9 mouse cellular contexts compared by ENCODE assay signal in the genomic region with DNA sequence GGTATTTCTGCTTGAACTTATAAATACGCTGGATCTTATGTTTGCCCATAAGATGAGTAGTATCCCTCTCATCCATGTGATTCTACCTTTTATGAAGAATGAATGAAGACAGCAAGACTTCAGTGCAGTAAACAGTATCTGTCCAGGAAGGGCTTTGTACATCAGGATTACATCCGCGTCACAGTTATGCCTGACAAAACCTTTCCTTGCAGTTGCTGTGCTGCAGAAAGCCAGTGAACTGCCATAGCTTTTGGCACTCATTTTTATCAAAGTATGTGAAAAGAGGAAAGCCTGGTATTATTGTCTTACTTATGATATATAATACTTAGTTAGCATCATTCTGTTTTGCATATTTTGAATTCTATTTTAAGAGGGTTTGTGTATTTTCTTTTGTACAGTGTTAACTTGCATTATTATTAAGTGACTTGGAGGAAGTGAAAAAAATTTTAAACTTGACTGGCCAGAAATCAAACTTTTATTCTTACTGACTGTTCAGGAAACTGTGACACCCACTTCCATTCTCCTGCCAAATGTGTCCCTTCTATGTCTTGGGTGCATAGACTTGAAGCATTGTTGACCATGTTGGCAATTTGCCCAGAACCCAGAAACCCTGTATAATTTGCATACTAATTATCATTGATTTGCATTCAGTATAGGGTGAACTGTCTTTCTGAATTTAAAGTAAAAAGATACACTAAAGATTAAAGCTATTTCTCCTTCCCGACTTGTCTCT. TPM values are rescaled to one million over a fixed set of nuclear protein-coding genes. Genes with fewer than 3 reads are reported as not detected.
DNase-seq lines count a peak whose midpoint lies in the region; ATAC-seq and TF ChIP-seq lines count a peak whose summit lies in the region.
"Had no signal": no experiment of that assay in that cellular context is flagged by ENCODE, and none has a peak within 500 bp of the region (broad histone marks: within the 10 kb centered on the region; RNA-seq: fewer than 3 reads in every experiment).

No protein-coding gene starts in this region.

- H3K27me3 ChIP-seq in lung, embryonic 14.5 days (ENCODE audit: insufficient read depth, low read length) = no peaks in the 10 kb centered on the region
- H3K27me3 ChIP-seq in hindbrain, embryonic 13.5 days = no peaks in the 10 kb centered on the region
- H3K27me3 ChIP-seq in neural tube, embryonic 13.5 days = no peaks in the 10 kb centered on the region
- H3K27me3 ChIP-seq in liver, embryonic 11.5 days (replicated peaks; ENCODE audit: control insufficient read depth, insufficient read depth, low read length) = no peaks in the 10 kb centered on the region

- WGBS in lung, embryonic 14.5 days = 89% methylated on average over 4 of the region's 4 CpGs
- WGBS in lung, adult 2 months = 78% methylated on average over 4 of the region's 4 CpGs
- WGBS in hindbrain, embryonic 13.5 days = 71% methylated on average over 4 of the region's 4 CpGs
- 71% methylated on average over 4 of the region's 4 CpGs for WGBS in neural tube, embryonic 13.5 days
- 91% methylated on average over 4 of the region's 4 CpGs for WGBS in liver, embryonic 11.5 days

- TF ChIP-seq POLR2A in lung, adult 2 months (IDR thresholded peaks at IDR 0.05; ENCODE audit: borderline replicate concordance, extremely low read depth, low read depth, low read length) = no peak

- no peak overlapping the region for H3K9ac ChIP-seq in lung, embryonic 14.5 days
- no peak overlapping the region for H3K9ac ChIP-seq in hindbrain, embryonic 13.5 days
- no peak overlapping the region for H3K9ac ChIP-seq in neural tube, embryonic 13.5 days
- no peak overlapping the region for H3K9ac ChIP-seq in liver, embryonic 11.5 days (ENCODE audit: low read depth, low read length)

- H3K4me3 ChIP-seq in lung, embryonic 14.5 days (ENCODE audit: low read depth, low read length) = no peak overlapping the region
- no peak overlapping the region for H3K4me3 ChIP-seq in lung, adult 2 months (replicated peaks; ENCODE audit: extremely low read depth, low read depth, low read length)
- no peak overlapping the region for H3K4me3 ChIP-seq in hindbrain, embryonic 13.5 days
- H3K4me3 ChIP-seq in neural tube, embryonic 13.5 days = no peak overlapping the region
- H3K4me3 ChIP-seq in liver, embryonic 11.5 days (ENCODE audit: low read depth, low read length) = no peak overlapping the region

- H3K4me1 ChIP-seq in lung, embryonic 14.5 days (ENCODE audit: insufficient read depth) = no peaks in the 10 kb centered on the region
- peaks cover 5% of the 10 kb centered on the region; the same call in 1 of the 2 replicates for H3K4me1 ChIP-seq in lung, adult 2 months (ENCODE audit: control insufficient read depth, insufficient read depth, low read length)
- H3K4me1 ChIP-seq in hindbrain, embryonic 13.5 days (replicated peaks) = peaks cover 28% of the 10 kb centered on the region
- peaks cover 30% of the 10 kb centered on the region for H3K4me1 ChIP-seq in neural tube, embryonic 13.5 days (replicated peaks)
- H3K4me1 ChIP-seq in liver, embryonic 11.5 days (replicated peaks; ENCODE audit: control insufficient read depth, insufficient read depth, low read length) = no peaks in the 10 kb centered on the region

- H3K9me3 ChIP-seq in lung, embryonic 14.5 days (ENCODE audit: low read depth, low read length) = no peaks in the 10 kb centered on the region
- no peaks in the 10 kb centered on the region for H3K9me3 ChIP-seq in hindbrain, embryonic 13.5 days
- no peaks in the 10 kb centered on the region for H3K9me3 ChIP-seq in neural tube, embryonic 13.5 days
- no peaks in the 10 kb centered on the region for H3K9me3 ChIP-seq in liver, embryonic 11.5 days (ENCODE audit: control insufficient read depth, low read length)

- no peak overlapping the region for H3K27ac ChIP-seq in lung, embryonic 14.5 days (ENCODE audit: low read depth)
- H3K27ac ChIP-seq in hindbrain, embryonic 13.5 days = peak overlapping the region; percentile 68
- H3K27ac ChIP-seq in neural tube, embryonic 13.5 days (replicated peaks) = peak overlapping the region; percentile 46; the same call in 1 of the 2 replicates
- H3K27ac ChIP-seq in liver, embryonic 11.5 days (ENCODE audit: low read depth, low read length) = no peak overlapping the region

- peaks cover 30% of the 10 kb centered on the region for H3K36me3 ChIP-seq in lung, embryonic 14.5 days (ENCODE audit: insufficient read depth)
- peaks cover 12% of the 10 kb centered on the region for H3K36me3 ChIP-seq in hindbrain, embryonic 13.5 days
- H3K36me3 ChIP-seq in neural tube, embryonic 13.5 days = peaks cover 7% of the 10 kb centered on the region
- peaks cover 2% of the 10 kb centered on the region; the same call in 1 of the 2 replicates for H3K36me3 ChIP-seq in liver, embryonic 11.5 days (ENCODE audit: control insufficient read depth, insufficient read depth, low read length)

- 0 out of 2 replicates have a peak, but pooled peaks have one; percentile 8 for ATAC-seq in frontal cortex, adult (ENCODE audit: low TSS enrichment)
- no peak for ATAC-seq in lung, embryonic 14.5 days (ENCODE audit: insufficient read depth)
- peak; percentile 59; the same call in 1 of the 2 replicates for ATAC-seq in hindbrain, embryonic 13.5 days (ENCODE audit: low FRiP score)
- ATAC-seq in neural tube, embryonic 13.5 days (ENCODE audit: low read depth) = peak; percentile 66
- no peak for ATAC-seq in liver, embryonic 11.5 days (replicated peaks; ENCODE audit: low FRiP score)

- no peak for DNase-seq in frontal cortex, postnatal 14 days (ENCODE audit: low spot score in 2 of 2)
- peak; percentile 48 for DNase-seq in lung, embryonic 14.5 days
- no peak for DNase-seq in lung, adult 2 months
- no peak for DNase-seq in liver, embryonic 11.5 days (ENCODE audit: low spot score)
- DNase-seq in spleen, adult 18-20 months = no peak
- DNase-seq: cerebellum, postnatal 36 days had no signal

- H3K4me2 ChIP-seq in lung, embryonic 14.5 days = no peak overlapping the region
- no peak overlapping the region for H3K4me2 ChIP-seq in hindbrain, embryonic 13.5 days
- no peak overlapping the region for H3K4me2 ChIP-seq in neural tube, embryonic 13.5 days
- H3K4me2 ChIP-seq in liver, embryonic 11.5 days = no peak overlapping the region

- TF ChIP-seq CTCF in lung, embryonic 14.5 days (IDR thresholded peaks at IDR 0.05; ENCODE audit: low read depth) = no peak
- TF ChIP-seq CTCF in lung, adult 2 months (IDR thresholded peaks at IDR 0.05; ENCODE audit: insufficient read depth, low read length) = no peak

RNA-seq across cellular contexts. Expression of a gene that starts 52.5 kb away (rescaled TPM):
- 0.96 and 1.1 TPM in 2 replicates for polyA plus RNA-seq in lung, embryonic 14.5 days (2014; fragmentation: Nextera tagmentation; extraction: Ambion mirVana)
- polyA plus RNA-seq in lung, adult 2 months (2012; rRNA removed) = 0.84 and 0.92 TPM in 2 replicates
- 0.62 and 0.75 TPM in 2 replicates for polyA plus RNA-seq in hindbrain, embryonic 13.5 days (2015; fragmentation: Nextera tagmentation; extraction: Ambion mirVana)
- 0.23 and 0.53 TPM in 2 replicates for polyA plus RNA-seq in neural tube, embryonic 13.5 days (2015; fragmentation: Nextera tagmentation; extraction: Ambion mirVana)
- 0.16 and 0.25 TPM in 2 replicates for polyA plus RNA-seq in liver, embryonic 11.5 days (2014; fragmentation: Nextera tagmentation; extraction: Ambion mirVana)

Comparison
In these comparisons a context has a peak if more than half of its experiments do, and no peak if none do; other contexts are left out.
1. ATAC-seq: peak in frontal cortex, adult (single experiment), hindbrain, embryonic 13.5 days (single experiment) and neural tube, embryonic 13.5 days (single experiment); none in lung, embryonic 14.5 days (single experiment) and liver, embryonic 11.5 days (single experiment).
2. H3K27ac ChIP-seq: peak in hindbrain, embryonic 13.5 days (single experiment) and neural tube, embryonic 13.5 days (single experiment); none in lung, embryonic 14.5 days (single experiment) and liver, embryonic 11.5 days (single experiment).